Mouse (Mus musculus): ENCODE data around the gene Fam189a2. TPM values are rescaled to one million over a fixed set of nuclear protein-coding genes. Genes with fewer than 3 reads are reported as not detected.

Fam189a2 gene
- polyA plus RNA-seq, 1 experiment from 2014 or later: 0.08 TPM

DNA sequence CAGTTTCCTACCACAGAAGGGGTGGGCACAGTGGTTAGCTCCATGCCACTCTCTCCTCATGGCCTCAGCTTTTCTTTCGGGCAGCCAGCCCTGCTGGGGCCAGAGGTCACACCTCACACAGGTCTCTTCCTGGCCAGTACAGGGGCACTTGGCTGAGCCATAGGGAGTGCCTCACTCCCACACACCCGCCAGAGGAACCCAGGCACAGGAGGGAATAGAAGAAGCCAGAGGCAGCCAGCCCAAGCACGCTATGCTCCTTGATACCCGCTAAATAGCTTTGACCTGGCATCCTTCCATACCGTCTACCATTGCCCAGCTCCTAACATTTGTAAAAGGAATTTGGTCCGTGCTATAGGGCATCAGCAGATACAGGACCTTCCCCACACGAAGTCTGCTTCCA lies 70.9 kb downstream of the Fam189a2 start:
- Histone ChIP-seq H3K4me3 (ENCODE audit: low read depth, low read length) (no peak overlapping the region), H3K27me3 (ENCODE audit: control insufficient read depth, insufficient read depth, low read depth, low read length) (no peaks in the 10 kb centered on the region), H3K4me1 (ENCODE audit: control insufficient read depth, low read depth, low read length) (no peaks in the 10 kb centered on the region), H3K4me2 (ENCODE audit: low read depth, low read length) (no peak overlapping the region), H3K9ac (ENCODE audit: low read depth, low read length) (no peak overlapping the region), H3K27ac (ENCODE audit: low read length) (no peak overlapping the region), H3K36me3 (ENCODE audit: control insufficient read depth, insufficient read depth) (no peaks in the 10 kb centered on the region), H3K9me3 (replicated peaks; ENCODE audit: control insufficient read depth, low read length) (no peaks in the 10 kb centered on the region)
- no peak for ATAC-seq (ENCODE audit: low read depth)
- WGBS (ENCODE audit: insufficient replicate concordance): 50% methylated on average over 7 of the region's 7 CpGs

DNA sequence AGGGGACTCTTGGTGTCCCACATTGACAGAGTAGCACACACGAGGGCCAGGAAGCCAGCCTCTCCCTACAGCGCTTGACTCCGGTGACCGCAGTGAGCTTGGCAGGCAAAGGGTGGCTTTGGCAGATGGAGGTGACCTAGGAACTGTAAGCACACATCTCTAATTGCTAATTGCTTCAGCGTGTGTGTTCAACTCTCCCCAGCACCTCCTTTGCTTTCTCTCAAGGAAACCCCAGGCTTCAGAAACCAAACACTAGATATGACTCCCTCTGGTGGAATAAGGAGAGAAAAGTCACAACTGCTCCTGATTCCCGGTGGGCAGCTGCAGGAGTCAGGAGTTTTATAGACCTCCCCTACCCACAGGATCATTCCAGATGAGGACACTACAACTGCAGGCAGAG lies 71.9 kb downstream of the Fam189a2 start:
- ATAC-seq (ENCODE audit: low read depth): no peak
- H3K36me3 ChIP-seq (ENCODE audit: control insufficient read depth, insufficient read depth): no peaks in the 10 kb centered on the region
- no peaks in the 10 kb centered on the region for H3K9me3 ChIP-seq (replicated peaks; ENCODE audit: control insufficient read depth, low read length)
- H3K27ac ChIP-seq (ENCODE audit: low read length): no peak overlapping the region
- WGBS (ENCODE audit: insufficient replicate concordance): 42% methylated on average over 6 of the region's 6 CpGs
- H3K27me3 ChIP-seq (ENCODE audit: control insufficient read depth, insufficient read depth, low read depth, low read length): no peaks in the 10 kb centered on the region
- no peak overlapping the region for H3K4me3 ChIP-seq (ENCODE audit: low read depth, low read length)
- H3K9ac ChIP-seq (ENCODE audit: low read depth, low read length): no peak overlapping the region
- no peak overlapping the region for H3K4me2 ChIP-seq (ENCODE audit: low read depth, low read length)
- no peaks in the 10 kb centered on the region for H3K4me1 ChIP-seq (ENCODE audit: control insufficient read depth, low read depth, low read length)

DNA sequence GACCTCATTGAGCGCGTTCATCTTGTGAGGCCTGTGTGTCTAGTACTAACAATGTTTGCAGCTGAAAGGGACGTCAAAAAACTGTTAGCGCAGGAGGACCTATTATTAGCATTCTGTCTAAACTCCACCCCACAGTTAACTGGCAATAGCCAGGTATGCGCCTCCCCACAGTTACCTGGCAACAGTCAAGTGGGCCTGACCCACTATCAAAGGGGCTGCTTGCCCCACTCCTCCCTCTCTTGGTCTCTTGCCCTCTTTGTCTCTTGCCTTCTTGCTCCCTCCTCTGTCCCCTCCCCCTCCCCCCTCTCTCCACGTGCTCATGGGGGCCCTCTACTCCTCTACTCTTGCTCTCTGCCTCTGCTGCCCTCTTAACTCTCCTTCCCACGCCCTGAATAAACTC lies 73.3 kb downstream of the Fam189a2 start:
- Histone ChIP-seq H3K4me3 (ENCODE audit: low read depth, low read length) (no peak overlapping the region), H3K4me1 (ENCODE audit: control insufficient read depth, low read depth, low read length) (no peaks in the 10 kb centered on the region), H3K9ac (ENCODE audit: low read depth, low read length) (no peak overlapping the region), H3K36me3 (ENCODE audit: control insufficient read depth, insufficient read depth) (no peaks in the 10 kb centered on the region), H3K4me2 (ENCODE audit: low read depth, low read length) (no peak overlapping the region), H3K9me3 (replicated peaks; ENCODE audit: control insufficient read depth, low read length) (no peaks in the 10 kb centered on the region), H3K27me3 (ENCODE audit: control insufficient read depth, insufficient read depth, low read depth, low read length) (no peaks in the 10 kb centered on the region), H3K27ac (ENCODE audit: low read length) (no peak overlapping the region)
- 61% methylated on average over 7 of the region's 7 CpGs for WGBS (ENCODE audit: insufficient replicate concordance)
- no peak for ATAC-seq (ENCODE audit: low read depth)

DNA sequence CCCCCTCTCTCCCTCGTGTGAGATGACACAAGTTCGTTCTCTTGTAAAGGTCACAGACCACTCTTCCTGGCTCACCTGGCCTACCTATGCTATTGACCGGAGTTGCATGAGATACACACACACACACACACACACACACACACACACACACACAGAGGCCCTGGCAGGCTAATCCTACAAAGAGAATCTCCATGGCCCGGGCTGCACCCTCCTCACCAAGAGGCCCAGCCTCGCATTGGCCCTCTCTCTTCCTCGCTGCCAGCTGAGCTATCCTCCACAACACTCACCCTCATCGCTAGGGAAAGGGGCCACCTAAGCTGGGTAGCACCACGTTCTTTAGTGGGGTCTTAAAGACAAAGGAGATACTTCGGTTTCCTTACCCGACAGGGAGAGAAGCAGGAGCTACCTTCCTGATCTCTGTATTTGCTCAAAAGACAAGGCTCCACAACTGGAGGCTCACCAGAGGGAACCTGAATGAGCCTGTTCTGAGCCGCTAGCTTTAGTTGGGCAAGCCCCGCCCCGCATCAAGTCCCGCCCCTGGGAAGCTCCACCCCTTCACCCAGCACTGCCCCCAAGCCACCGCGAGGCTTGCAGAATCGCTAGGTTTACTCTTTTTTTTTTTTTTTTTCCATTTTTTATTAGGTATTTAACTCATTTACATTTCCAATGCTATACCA lies 74.4 kb downstream of the Fam189a2 start:
- Histone ChIP-seq H3K36me3 (ENCODE audit: control insufficient read depth, insufficient read depth) (no peaks in the 10 kb centered on the region), H3K27me3 (ENCODE audit: control insufficient read depth, insufficient read depth, low read depth, low read length) (no peaks in the 10 kb centered on the region), H3K4me2 (ENCODE audit: low read depth, low read length) (no peak overlapping the region), H3K4me3 (ENCODE audit: low read depth, low read length) (no peak overlapping the region), H3K9ac (ENCODE audit: low read depth, low read length) (no peak overlapping the region), H3K27ac (ENCODE audit: low read length) (no peak overlapping the region), H3K9me3 (replicated peaks; ENCODE audit: control insufficient read depth, low read length) (no peaks in the 10 kb centered on the region), H3K4me1 (ENCODE audit: control insufficient read depth, low read depth, low read length) (no peaks in the 10 kb centered on the region)
- ATAC-seq (ENCODE audit: low read depth): no peak
- 60% methylated on average over 17 of the region's 17 CpGs for WGBS (ENCODE audit: insufficient replicate concordance)

DNA sequence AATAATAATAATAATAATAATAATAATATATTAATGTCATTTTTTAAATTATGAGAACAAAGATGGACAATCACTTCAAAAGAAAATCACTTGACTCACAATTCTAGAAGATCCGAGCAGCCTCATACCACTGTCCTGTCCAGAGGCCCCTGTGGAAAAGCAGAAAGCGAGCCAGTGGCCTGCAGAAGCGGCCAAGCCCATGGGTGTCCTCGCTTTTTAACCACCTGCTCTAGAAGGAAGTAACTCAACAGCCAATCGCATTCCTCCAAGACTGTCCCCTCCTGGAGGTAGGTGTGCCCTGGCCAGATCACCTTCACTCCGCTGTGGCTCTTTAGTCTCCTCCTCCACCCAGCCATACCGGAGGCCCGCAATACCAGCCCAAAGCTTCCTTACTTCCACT lies 75.4 kb downstream of the Fam189a2 start:
- WGBS (ENCODE audit: insufficient replicate concordance): 73% methylated on average over 8 of the region's 8 CpGs
- Histone ChIP-seq H3K36me3 (ENCODE audit: control insufficient read depth, insufficient read depth) (no peaks in the 10 kb centered on the region), H3K27me3 (ENCODE audit: control insufficient read depth, insufficient read depth, low read depth, low read length) (no peaks in the 10 kb centered on the region), H3K27ac (ENCODE audit: low read length) (no peak overlapping the region), H3K9me3 (replicated peaks; ENCODE audit: control insufficient read depth, low read length) (no peaks in the 10 kb centered on the region), H3K4me1 (ENCODE audit: control insufficient read depth, low read depth, low read length) (no peaks in the 10 kb centered on the region), H3K9ac (ENCODE audit: low read depth, low read length) (no peak overlapping the region), H3K4me2 (ENCODE audit: low read depth, low read length) (no peak overlapping the region), H3K4me3 (ENCODE audit: low read depth, low read length) (no peak overlapping the region)
- ATAC-seq (ENCODE audit: low read depth): no peak

DNA sequence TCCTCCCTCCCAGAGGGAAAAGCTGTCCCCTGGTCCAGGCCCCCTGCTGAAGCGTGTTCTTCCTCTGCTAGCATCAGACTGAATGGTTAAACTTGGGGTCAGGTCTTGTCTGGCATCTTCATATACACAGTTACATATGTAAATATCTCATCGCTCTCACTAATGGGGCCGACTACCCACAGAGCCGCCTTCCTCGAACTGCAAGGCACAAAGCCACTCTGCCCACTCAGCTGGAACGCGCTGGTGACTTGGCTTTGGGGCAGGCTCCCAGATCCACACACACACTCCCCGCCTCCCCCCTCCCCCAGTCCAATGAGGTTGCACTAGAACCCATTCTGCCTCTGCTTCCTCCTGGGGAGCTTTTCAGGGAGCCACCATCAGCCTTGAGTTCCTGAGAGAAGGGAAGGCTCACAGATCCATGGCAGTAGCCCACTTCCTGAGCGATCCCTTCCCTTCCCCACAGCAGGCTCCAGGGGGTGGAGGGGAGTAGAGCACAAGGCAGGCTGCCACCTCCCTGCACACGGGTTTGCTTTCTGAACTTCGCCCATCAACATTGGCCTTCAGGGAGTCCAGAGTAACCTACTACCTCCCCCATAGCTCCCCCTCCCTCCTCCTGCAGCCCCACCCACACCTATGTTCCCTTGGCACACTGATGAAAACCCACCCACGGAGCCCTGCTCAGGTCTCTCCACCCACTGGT lies 82.4 kb downstream of the Fam189a2 start:
- ATAC-seq (ENCODE audit: low read depth): no peak
- Histone ChIP-seq H3K4me3 (ENCODE audit: low read depth, low read length) (no peak overlapping the region), H3K36me3 (ENCODE audit: control insufficient read depth, insufficient read depth) (no peaks in the 10 kb centered on the region), H3K9me3 (replicated peaks; ENCODE audit: control insufficient read depth, low read length) (no peaks in the 10 kb centered on the region), H3K9ac (ENCODE audit: low read depth, low read length) (no peak overlapping the region), H3K27me3 (ENCODE audit: control insufficient read depth, insufficient read depth, low read depth, low read length) (no peaks in the 10 kb centered on the region), H3K4me2 (ENCODE audit: low read depth, low read length) (no peak overlapping the region), H3K4me1 (ENCODE audit: control insufficient read depth, low read depth, low read length) (no peaks in the 10 kb centered on the region), H3K27ac (ENCODE audit: low read length) (no peak overlapping the region)
- WGBS (ENCODE audit: insufficient replicate concordance): 50% methylated on average over 12 of the region's 12 CpGs

DNA sequence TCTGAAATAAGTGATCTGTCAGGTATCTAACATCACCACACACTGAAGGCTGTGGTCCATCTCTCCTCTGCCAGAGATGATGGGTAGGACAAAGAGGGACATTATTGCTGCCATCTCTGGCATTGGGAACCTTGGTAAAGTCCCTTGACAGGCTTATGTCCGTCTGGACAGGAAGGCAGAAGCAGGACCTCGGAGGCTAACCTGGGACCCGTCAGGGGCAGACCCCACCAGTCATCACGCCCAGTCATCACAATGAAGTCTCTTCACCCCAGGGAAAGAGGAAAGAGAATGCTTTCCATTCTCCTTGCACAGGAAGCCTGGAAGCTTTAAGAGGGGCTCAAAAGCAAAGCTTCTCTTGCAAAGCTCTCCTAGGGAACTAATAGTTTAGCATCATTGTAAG lies 82.9 kb downstream of the Fam189a2 start:
- no peaks in the 10 kb centered on the region for H3K9me3 ChIP-seq (replicated peaks; ENCODE audit: control insufficient read depth, low read length)
- H3K4me2 ChIP-seq (ENCODE audit: low read depth, low read length): no peak overlapping the region
- H3K27ac ChIP-seq (ENCODE audit: low read length): no peak overlapping the region
- no peak overlapping the region for H3K4me3 ChIP-seq (ENCODE audit: low read depth, low read length)
- ATAC-seq (ENCODE audit: low read depth): no peak
- H3K27me3 ChIP-seq (ENCODE audit: control insufficient read depth, insufficient read depth, low read depth, low read length): no peaks in the 10 kb centered on the region
- H3K36me3 ChIP-seq (ENCODE audit: control insufficient read depth, insufficient read depth): no peaks in the 10 kb centered on the region
- H3K4me1 ChIP-seq (ENCODE audit: control insufficient read depth, low read depth, low read length): no peaks in the 10 kb centered on the region
- no peak overlapping the region for H3K9ac ChIP-seq (ENCODE audit: low read depth, low read length)
- 48% methylated on average over 4 of the region's 4 CpGs for WGBS (ENCODE audit: insufficient replicate concordance)

DNA sequence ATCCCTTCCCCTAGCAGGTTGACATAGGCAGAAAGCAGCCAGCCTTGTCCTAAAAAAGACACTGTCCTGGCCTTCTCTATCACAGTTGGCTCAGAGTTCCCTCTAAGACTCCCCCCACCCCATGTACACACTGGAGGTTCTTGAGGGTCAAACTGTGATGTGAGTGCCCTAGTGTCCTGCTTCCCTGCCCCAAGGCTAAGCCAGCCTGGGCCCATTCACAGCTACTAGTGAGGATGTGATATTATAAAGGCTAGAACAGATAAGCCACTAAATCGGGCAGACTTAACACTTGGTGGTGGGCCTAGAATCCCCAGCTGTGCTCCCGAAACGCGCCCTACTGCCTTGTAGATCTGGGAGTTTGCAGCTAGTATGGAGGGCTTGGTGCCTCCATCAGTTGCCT lies 84.1 kb downstream of the Fam189a2 start:
- Histone ChIP-seq H3K27ac (ENCODE audit: low read length) (no peak overlapping the region), H3K9me3 (replicated peaks; ENCODE audit: control insufficient read depth, low read length) (no peaks in the 10 kb centered on the region), H3K36me3 (ENCODE audit: control insufficient read depth, insufficient read depth) (no peaks in the 10 kb centered on the region), H3K4me1 (ENCODE audit: control insufficient read depth, low read depth, low read length) (no peaks in the 10 kb centered on the region), H3K27me3 (ENCODE audit: control insufficient read depth, insufficient read depth, low read depth, low read length) (no peaks in the 10 kb centered on the region), H3K9ac (ENCODE audit: low read depth, low read length) (no peak overlapping the region), H3K4me2 (ENCODE audit: low read depth, low read length) (no peak overlapping the region), H3K4me3 (ENCODE audit: low read depth, low read length) (no peak overlapping the region)
- no peak for ATAC-seq (ENCODE audit: low read depth)
- 66% methylated on average over 4 of the region's 4 CpGs for WGBS (ENCODE audit: insufficient replicate concordance)

DNA sequence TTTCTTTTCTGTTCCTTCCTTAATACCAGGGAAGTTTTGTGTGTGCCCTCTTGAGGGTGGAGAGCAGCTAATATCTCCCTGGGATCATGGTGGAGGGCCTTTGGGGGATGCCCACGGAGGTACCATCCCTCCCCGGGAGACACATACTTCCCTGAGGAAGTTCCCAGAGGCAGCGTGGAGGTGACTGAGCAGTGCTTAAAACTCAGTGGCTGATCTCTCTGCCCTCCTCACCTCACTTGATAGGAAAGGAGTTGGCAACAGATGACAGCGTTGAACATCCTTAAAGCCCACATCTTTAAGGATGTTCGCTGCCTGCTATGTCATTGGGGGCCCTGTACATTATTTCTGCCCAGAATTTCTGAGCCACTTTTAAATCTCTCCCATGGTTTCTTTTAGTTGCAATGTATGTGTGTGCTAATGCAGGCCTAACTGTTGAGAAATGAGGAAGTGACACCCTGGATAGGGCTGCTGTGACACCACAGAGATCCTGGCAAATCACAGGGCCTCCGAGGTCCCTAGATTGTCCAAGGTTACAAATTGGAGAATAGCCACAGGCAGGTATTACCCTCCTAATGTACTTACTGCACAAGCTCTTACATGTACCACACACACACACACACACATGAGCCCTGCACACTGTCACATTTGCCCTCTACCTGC lies 84.7 kb downstream of the Fam189a2 start:
- Histone ChIP-seq H3K27ac (ENCODE audit: low read length) (no peak overlapping the region), H3K4me3 (ENCODE audit: low read depth, low read length) (no peak overlapping the region), H3K27me3 (ENCODE audit: control insufficient read depth, insufficient read depth, low read depth, low read length) (no peaks in the 10 kb centered on the region), H3K9ac (ENCODE audit: low read depth, low read length) (no peak overlapping the region), H3K4me2 (ENCODE audit: low read depth, low read length) (no peak overlapping the region), H3K36me3 (ENCODE audit: control insufficient read depth, insufficient read depth) (no peaks in the 10 kb centered on the region), H3K4me1 (ENCODE audit: control insufficient read depth, low read depth, low read length) (no peaks in the 10 kb centered on the region), H3K9me3 (replicated peaks; ENCODE audit: control insufficient read depth, low read length) (no peaks in the 10 kb centered on the region)
- no peak for ATAC-seq (ENCODE audit: low read depth)
- WGBS (ENCODE audit: insufficient replicate concordance): 58% methylated on average over 6 of the region's 6 CpGs
